Mouse (Mus musculus) heart, postnatal 0 days (tissue): ENCODE data around the gene Sfxn3. TPM values are rescaled to one million over a fixed set of nuclear protein-coding genes. Genes with fewer than 3 reads are reported as not detected.

ENCODE experiments used
- ATAC-seq: fragments of 200-750 bp; cut with Nextera tagmentation; 2 replicates; pipeline ENCODE4 v1.8.0; 2017; ENCODE audit warnings: low read depth, moderate number of reproducible peaks, moderate library complexity; ENCODE audit not compliant: insufficient read depth
- DNase-seq: peaks from one replicate; pipeline ENCODE4 v3.0.0-alpha.2; 2016; ENCODE audit warnings: low spot score
- H3K27ac ChIP-seq: fragments of 300-500 bp; sonication (generic); 2 replicates; pipeline ENCODE4 v1.5.1; 2014; ENCODE audit warnings: low read depth, mild to moderate bottlenecking
- H3K27me3 ChIP-seq: fragments of 300-500 bp; sonication (generic); 2 replicates; pipeline ENCODE4 v1.6.1; 2014; ENCODE audit warnings: low read length, mixed read lengths; ENCODE audit not compliant: control insufficient read depth, insufficient read depth
- H3K36me3 ChIP-seq: fragments of 300-500 bp; sonication (generic); replicated peaks from 2 replicates; pipeline ENCODE4 v1.6.1; 2014; ENCODE audit warnings: low read length, mixed read lengths; ENCODE audit not compliant: control insufficient read depth, insufficient read depth
- H3K4me1 ChIP-seq: fragments of 300-500 bp; sonication (generic); 2 replicates; pipeline ENCODE4 v1.6.1; 2014; ENCODE audit warnings: antibody characterized with exemption; ENCODE audit not compliant: control insufficient read depth, insufficient read depth
- H3K4me2 ChIP-seq: fragments of 300-500 bp; sonication (generic); 2 replicates; pipeline ENCODE4 v1.6.1; 2014; ENCODE audit warnings: low read depth, mild to moderate bottlenecking, low read length, moderate library complexity
- H3K4me3 ChIP-seq: fragments of 300-500 bp; sonication (generic); 2 replicates; pipeline ENCODE4 v1.5.1; 2014; ENCODE audit warnings: low read depth, low read length
- H3K9ac ChIP-seq: fragments of 300-500 bp; sonication (generic); replicated peaks from 2 replicates; pipeline ENCODE4 v1.6.1; 2014; ENCODE audit warnings: low read depth, low read length, mixed read lengths
- H3K9me3 ChIP-seq: fragments of 300-500 bp; sonication (generic); replicated peaks from 2 replicates; pipeline ENCODE4 v1.6.1; 2016; ENCODE audit warnings: low read length; ENCODE audit not compliant: control insufficient read depth
- CTCF ChIP-seq: IDR thresholded peaks from 2 replicates; pipeline ENCODE4 v1.5.1; 2016; ENCODE audit warnings: antibody characterized with exemption, control low read depth, low read depth
- EP300 ChIP-seq: IDR thresholded peaks from 2 replicates; pipeline ENCODE4 v1.6.1; 2016; ENCODE audit warnings: antibody characterized with exemption, low read depth
- WGBS: fragments of 180-500 bp; shearing (Covaris S2); extraction: QIAGEN DNeasy Blood & Tissue Kit; methylation state at CpG from one replicate; pipeline ENCODE4 v1.1.7; 2014; 5-methylcytosine and 5-hydroxymethylcytosine counted together
- polyA plus RNA-seq: library from polyadenylated mRNA; unstranded; fragments of >200 nt; fragmentation: Nextera tagmentation; extraction: Ambion mirVana; gene quantifications from 2 replicates; pipeline ENCODE4 v1.2.1, GENCODE M21; 2015
- total RNA-seq: library from RNA; depleted of rRNA; stranded (reverse); fragments of >200 nt; gene quantifications from 2 replicates; pipeline ENCODE4 v1.2.3, GENCODE M21; 2014; ENCODE audit warnings: low replicate concordance

Gene Sfxn3
- total and polyA plus RNA-seq, 2 experiments from 2014 or later: 12.4 to 12.8 TPM

DNA sequence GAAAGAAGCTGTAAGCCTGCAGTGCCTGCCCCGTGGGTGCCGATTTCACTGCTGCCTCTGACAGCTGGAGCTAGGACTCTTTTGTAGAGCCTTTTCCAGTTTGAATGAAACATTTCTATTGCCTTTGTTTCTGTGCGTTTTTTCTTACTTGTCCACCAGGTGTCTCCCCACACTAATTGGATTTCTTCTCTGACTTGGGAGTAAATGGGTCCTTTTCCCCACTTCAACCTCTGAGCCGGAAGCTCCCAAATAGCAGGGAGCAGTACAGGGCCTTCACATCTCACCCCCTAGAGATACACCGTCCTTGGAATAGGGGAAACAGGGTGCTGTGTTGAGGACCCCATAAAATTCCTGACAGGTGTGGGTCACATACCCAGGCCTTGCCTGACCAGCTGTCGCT is 34.7 kb upstream of the Sfxn3 start:
- Histone ChIP-seq H3K4me1 (peaks cover 13% of the 10 kb centered on the region), H3K27ac (no peak overlapping the region), H3K27me3 (no peaks in the 10 kb centered on the region), H3K36me3 (peaks cover 29% of the 10 kb centered on the region), H3K9ac (no peak overlapping the region), H3K4me3 (no peak overlapping the region), H3K4me2 (no peak overlapping the region), H3K9me3 (no peaks in the 10 kb centered on the region)
- peak; percentile 58 for DNase-seq
- 35% methylated on average over 6 of the region's 6 CpGs for WGBS
- ATAC-seq: no peak
- TF ChIP-seq CTCF: peak; percentile 76
- no peak for TF ChIP-seq EP300

DNA sequence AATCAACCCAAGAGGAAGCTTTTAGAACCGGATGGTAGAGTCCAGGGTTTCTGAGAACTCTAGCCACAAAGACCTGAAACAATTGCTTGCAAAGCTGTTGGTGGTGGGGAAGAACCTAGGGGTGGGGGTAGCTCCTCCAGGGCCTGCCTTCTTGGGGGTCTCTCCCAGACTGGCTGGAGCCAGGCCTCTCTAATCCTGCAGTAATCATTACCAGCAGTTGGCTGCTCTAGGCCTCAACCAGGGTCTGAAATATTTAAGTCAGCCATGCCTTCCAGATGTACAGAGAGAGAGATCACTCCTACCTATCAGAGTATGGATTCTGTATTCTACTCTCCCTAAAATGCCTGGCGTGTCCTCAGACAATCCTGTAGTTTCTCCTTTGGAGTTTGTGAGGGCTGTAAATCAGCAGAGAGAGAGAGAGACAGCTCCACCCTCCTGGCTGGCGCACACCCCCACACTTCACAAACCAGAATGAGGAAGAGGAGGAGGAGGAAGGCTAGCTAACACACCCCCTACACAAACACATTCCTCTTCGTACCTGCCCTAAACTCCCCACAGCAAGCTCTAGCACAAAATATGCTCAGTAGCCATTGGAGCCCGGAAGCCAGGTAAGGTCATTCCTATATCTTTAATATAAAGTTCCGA is 33.6 kb upstream of the Sfxn3 start:
- Histone ChIP-seq H3K4me3 (no peak overlapping the region), H3K4me1 (peaks cover 9% of the 10 kb centered on the region), H3K9ac (no peak overlapping the region), H3K9me3 (no peaks in the 10 kb centered on the region), H3K4me2 (no peak overlapping the region), H3K27ac (peak overlapping the region; percentile 97; the same call in 1 of the 2 replicates), H3K27me3 (no peaks in the 10 kb centered on the region), H3K36me3 (peaks cover 29% of the 10 kb centered on the region)
- WGBS: 66% methylated on average over 6 of the region's 6 CpGs
- ATAC-seq (no peak), DNase-seq (no peak)
- TF ChIP-seq CTCF (no peak), EP300 (no peak)

DNA sequence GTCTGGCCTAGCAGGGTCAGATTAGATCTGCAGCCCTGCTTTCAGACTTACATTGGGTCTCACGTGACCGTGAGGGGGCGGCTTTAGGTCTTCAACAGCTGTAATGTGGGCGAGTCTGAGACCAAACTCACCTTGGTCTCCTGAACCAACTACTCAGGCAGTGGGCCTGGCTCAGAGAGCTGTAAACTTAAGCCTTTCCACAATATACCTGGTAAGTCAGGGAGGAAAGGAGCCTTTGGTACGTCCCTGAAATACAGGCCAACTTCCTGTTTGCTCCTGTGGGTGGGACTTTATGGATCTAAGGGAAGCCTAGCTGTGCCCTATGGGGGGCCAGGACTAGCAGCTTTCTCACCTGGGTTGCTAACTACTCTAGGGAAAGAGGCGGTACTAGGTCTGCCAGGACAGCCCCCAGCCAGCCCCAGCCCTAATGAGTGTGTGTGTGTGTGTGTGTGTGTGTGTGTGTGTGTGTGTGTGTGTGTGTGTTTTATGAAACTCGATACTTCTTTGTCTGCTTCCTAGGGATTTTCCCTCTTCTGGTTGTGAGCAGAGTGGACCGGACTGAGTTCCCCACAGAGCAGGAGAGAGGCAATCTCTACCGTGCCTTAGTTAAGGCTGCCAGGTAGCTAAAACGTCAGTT is 32.9 kb upstream of the Sfxn3 start, which contains the start of gene Lzts2:
Lzts2 (plus strand) TSS at position 80 of the 637 bp plus-strand sequence.
- Histone ChIP-seq H3K4me1 (peaks cover 9% of the 10 kb centered on the region), H3K27me3 (no peaks in the 10 kb centered on the region), H3K4me3 (peak within 1 kb of the TSS; percentile 73), H3K9me3 (no peaks in the 10 kb centered on the region), H3K36me3 (peaks cover 29% of the 10 kb centered on the region), H3K4me2 (peak within 1 kb of the TSS; percentile 91), H3K27ac (peak within 1 kb of the TSS; percentile 97), H3K9ac (peak within 1 kb of the TSS; percentile 94)
- 11% methylated on average over 10 of the region's 10 CpGs for WGBS
- peak; percentile 17 for DNase-seq
- no peak for TF ChIP-seq CTCF
- no peak for ATAC-seq

DNA sequence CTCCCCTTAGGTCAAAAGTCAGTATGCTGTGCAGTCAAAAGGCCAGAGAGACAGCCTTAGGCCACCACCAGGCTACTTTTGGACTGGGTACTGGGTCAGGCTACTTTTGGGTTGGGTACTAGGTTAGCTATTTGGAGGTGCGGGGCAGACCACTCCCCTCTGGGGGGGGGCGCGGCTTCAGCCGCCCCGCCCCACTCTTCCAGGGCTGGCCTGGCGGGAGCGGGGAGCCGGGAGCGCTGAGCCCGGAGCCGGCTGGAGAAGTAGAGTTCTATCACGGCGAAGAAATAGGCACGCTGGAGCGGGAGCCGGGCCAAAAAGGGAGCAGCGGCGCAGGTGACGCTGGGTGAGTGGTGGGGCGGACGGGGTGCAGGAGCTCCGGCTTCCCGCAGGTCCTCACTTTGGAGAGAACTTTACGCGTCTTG is 32.3 kb upstream of the Sfxn3 start:
- peak; percentile 3; the same call in 1 of the 2 replicates for ATAC-seq
- H3K27ac ChIP-seq: peak overlapping the region; percentile 97
- H3K4me1 ChIP-seq: peaks cover 9% of the 10 kb centered on the region
- peak overlapping the region; percentile 94 for H3K9ac ChIP-seq
- no peaks in the 10 kb centered on the region for H3K27me3 ChIP-seq
- peak; percentile 47 for DNase-seq
- peak overlapping the region; percentile 91 for H3K4me2 ChIP-seq
- TF ChIP-seq CTCF (no peak), EP300 (no peak)
- H3K9me3 ChIP-seq: no peaks in the 10 kb centered on the region
- WGBS: under 1% methylated on average over 25 of the region's 25 CpGs
- peak overlapping the region; percentile 73 for H3K4me3 ChIP-seq
- H3K36me3 ChIP-seq: peaks cover 24% of the 10 kb centered on the region

DNA sequence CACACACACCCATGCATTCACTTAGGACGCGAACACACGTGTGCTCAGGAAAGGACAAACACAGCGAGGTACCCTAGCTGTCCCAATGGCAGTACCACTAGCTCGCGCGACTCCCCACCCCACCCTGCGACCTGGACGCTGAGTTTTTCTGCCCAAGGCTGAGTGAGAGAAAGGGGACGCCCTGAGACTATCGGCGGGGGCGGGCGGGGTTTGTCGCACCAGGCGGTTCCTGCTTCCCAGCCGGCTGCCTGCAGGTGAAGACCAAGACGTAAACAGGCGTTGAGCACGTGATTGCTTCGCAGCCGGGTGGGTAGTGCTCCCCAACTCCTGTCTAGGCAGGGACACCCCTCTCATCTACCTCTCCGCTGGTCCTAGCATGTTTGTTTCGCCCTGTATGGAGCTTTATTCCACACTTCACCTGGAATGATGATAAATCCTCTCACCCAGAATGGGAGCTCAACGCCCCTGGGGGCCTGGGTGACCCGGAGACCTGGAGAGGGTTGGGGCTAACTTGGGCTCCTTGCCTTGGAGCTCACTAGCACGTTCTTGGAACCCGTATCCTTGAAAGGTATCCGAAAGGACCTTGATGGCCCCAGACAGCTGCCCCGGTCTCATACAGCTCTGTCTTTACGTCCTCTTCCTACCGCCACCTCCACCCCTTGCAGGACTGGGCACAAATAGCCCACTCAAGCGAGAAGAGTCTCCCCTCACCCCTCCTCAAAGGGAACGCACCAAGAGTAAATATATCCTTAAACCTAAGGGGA is 31.6 kb upstream of the Sfxn3 start:
- under 1% methylated on average over 34 of the region's 34 CpGs for WGBS
- Histone ChIP-seq H3K4me1 (peaks cover 15% of the 10 kb centered on the region), H3K36me3 (peaks cover 17% of the 10 kb centered on the region), H3K4me2 (peak overlapping the region; percentile 91), H3K9ac (peak overlapping the region; percentile 94), H3K27me3 (no peaks in the 10 kb centered on the region), H3K27ac (peak overlapping the region; percentile 97), H3K9me3 (no peaks in the 10 kb centered on the region), H3K4me3 (peak overlapping the region; percentile 73)
- no peak for ATAC-seq
- peak; percentile 45 for DNase-seq
- TF ChIP-seq CTCF: no peak
- TF ChIP-seq EP300: no peak
